Mouse (Mus musculus) stomach, postnatal 0 days (tissue): ENCODE measurements around the gene Nap1l5.

Source experiments
- CTCF ChIP-seq: IDR thresholded peaks from 2 replicates; pipeline ENCODE4 v1.5.1; 2016; ENCODE audit warnings: antibody characterized with exemption, low read depth, mild to moderate bottlenecking, moderate library complexity
- EP300 ChIP-seq: optimal IDR thresholded peaks from 2 replicates; pipeline ENCODE3; 2016; ENCODE audit warnings: antibody characterized with exemption

DNA sequence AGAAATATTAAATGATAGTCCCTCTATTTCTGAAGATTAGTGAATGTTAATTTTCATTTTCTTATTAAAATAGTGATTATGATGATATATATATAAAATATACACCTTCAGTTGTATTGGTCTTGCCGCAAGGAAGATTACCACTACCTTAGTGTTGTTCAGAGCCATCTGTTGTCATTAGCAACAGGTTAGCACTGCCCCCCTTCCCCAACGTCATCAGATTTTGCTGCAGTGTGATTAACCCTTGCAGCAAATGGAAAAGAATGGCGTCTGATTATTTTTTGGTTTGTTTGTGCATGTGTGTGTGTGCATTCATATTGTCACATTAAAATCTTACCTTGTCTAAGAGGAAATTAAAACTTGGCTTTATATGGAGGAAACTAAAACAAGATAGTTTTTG lies 2.3 kb downstream of the Nap1l5 start:
- TF ChIP-seq CTCF: no peak
- TF ChIP-seq EP300: no peak
